Mouse (Mus musculus): ENCODE results near the gene Col19a1. TPM values are rescaled to one million over a fixed set of nuclear protein-coding genes. Genes with fewer than 3 reads are reported as not detected.

The Col19a1 gene
- polyA plus RNA-seq, 1 experiment from 2014 or later = not detected

DNA sequence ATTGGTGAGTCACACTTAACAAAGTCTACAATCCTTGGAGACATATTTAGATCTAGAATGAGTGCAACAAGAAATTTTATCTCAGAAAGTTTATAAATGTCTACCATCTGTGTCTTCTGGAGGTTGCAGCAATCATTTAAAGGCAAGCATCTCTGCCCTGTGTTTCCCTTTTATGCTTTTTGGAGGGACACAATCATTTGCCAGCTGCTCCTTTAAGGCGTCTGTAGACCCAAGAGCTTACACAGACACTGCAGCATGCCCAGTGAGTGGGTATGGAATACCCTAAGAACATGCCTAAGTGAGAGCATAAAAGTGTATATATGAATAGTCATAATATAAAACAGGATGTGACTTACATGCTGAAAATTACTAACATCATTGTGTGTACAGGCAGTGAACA, 357.7 kb downstream of the Col19a1 start:
- H3K4me1 ChIP-seq (ENCODE audit: control insufficient read depth, insufficient read depth, low read length) = 0 out of 2 replicates have a peak, but pooled peaks cover 5% of the 10 kb centered on the region
- 87% methylated on average over 1 of the region's 1 CpGs for WGBS
- no peaks in the 10 kb centered on the region for H3K9me3 ChIP-seq (ENCODE audit: control insufficient read depth, low read length)
- no peak for ATAC-seq (ENCODE audit: low FRiP score, low TSS enrichment)
- no peak overlapping the region for H3K27ac ChIP-seq (ENCODE audit: low read depth, low read length)
- no peak overlapping the region for H3K4me3 ChIP-seq (ENCODE audit: low read length)
- no peak overlapping the region for H3K9ac ChIP-seq (ENCODE audit: low read depth, low read length)
- H3K27me3 ChIP-seq (ENCODE audit: control insufficient read depth, insufficient read depth, low read length) = no peaks in the 10 kb centered on the region
- H3K36me3 ChIP-seq (ENCODE audit: control insufficient read depth, insufficient read depth, low read length) = no peaks in the 10 kb centered on the region
- H3K4me2 ChIP-seq (replicated peaks; ENCODE audit: low read depth, low read length) = no peak overlapping the region

DNA sequence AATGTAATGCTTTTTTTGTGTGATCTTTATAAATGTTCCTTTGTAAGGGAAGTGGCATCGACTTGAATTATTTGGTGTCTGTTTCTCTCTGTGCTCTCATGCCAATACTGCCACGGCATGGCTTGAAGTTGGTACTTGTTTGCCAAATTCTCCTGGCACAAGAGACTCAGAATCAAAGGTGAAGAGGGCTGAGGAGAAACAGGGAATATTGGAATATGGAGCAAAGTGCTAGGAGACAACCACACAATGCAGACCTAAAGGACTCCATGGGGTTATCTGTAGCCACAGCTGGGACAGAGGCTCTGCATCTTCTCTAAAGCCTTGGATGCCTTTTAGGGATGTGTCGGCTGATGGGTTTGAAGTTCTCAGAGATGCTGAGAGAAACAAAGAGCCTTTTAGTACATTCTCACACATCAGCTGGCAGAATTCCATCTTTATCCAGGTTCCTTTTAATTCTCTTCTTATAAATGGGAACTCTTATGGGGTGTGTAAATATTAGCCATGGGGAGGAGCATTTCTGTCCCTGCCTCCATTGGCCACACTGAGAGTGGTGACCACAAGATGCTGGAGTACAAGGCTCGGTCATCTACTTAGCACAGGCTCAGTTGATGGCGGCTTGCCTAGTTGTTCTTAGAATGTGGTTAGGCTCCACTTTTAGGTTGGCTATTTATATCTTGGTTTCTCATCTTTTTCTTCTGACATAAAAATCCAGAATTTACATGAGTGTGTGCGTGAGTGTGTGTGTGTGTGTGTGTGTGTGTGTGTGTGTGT, 360.1 kb downstream of the Col19a1 start:
- H3K36me3 ChIP-seq (ENCODE audit: control insufficient read depth, insufficient read depth, low read length) = no peaks in the 10 kb centered on the region
- H3K9ac ChIP-seq (ENCODE audit: low read depth, low read length) = no peak overlapping the region
- H3K27me3 ChIP-seq (ENCODE audit: control insufficient read depth, insufficient read depth, low read length) = no peaks in the 10 kb centered on the region
- H3K4me2 ChIP-seq (replicated peaks; ENCODE audit: low read depth, low read length) = no peak overlapping the region
- no peak overlapping the region for H3K4me3 ChIP-seq (ENCODE audit: low read length)
- ATAC-seq (ENCODE audit: low FRiP score, low TSS enrichment) = no peak
- H3K9me3 ChIP-seq (ENCODE audit: control insufficient read depth, low read length) = no peaks in the 10 kb centered on the region
- 0 out of 2 replicates have a peak, but pooled peaks cover 5% of the 10 kb centered on the region for H3K4me1 ChIP-seq (ENCODE audit: control insufficient read depth, insufficient read depth, low read length)
- H3K27ac ChIP-seq (ENCODE audit: low read depth, low read length) = no peak overlapping the region
- WGBS = 96% methylated on average over 6 of the region's 6 CpGs

DNA sequence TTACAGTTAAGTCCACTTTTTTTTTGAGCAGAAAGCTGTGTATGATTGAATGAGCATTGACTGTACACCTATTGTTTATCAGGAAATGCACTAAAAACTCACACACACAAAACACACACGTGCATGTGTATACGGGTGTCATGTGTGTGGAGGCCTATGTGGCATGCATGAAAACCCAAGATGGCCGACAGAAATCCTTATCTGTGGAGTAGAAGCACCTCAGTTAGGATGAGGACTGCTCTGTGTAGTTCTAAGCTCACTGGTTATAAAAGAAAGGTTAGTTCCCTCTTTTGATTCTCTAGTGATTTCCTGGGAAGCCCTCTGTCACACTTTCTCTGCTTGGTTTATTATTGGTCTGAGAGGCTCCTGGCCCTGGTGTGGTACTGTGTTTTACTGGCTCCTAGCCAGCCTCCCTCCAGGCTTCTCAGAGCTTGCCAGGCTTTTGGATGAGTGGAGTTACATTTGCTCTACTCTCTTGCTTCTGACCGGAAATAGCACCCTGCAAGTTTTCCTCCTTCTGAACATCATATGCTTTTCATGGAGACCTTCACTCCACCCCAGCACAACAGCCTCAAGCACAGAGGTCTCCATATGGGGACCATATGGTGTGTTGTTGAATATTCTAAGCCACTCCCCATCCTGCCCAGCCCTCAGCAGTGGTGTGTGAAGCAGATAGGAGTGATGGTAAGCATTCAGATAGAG, 361.3 kb downstream of the Col19a1 start:
- no peak overlapping the region for H3K27ac ChIP-seq (ENCODE audit: low read depth, low read length)
- no peak for ATAC-seq (ENCODE audit: low FRiP score, low TSS enrichment)
- no peaks in the 10 kb centered on the region for H3K27me3 ChIP-seq (ENCODE audit: control insufficient read depth, insufficient read depth, low read length)
- 88% methylated on average over 4 of the region's 4 CpGs for WGBS
- H3K36me3 ChIP-seq (ENCODE audit: control insufficient read depth, insufficient read depth, low read length) = no peaks in the 10 kb centered on the region
- no peaks in the 10 kb centered on the region for H3K9me3 ChIP-seq (ENCODE audit: control insufficient read depth, low read length)
- H3K4me2 ChIP-seq (replicated peaks; ENCODE audit: low read depth, low read length) = no peak overlapping the region
- 0 out of 2 replicates have a peak, but pooled peaks cover 5% of the 10 kb centered on the region for H3K4me1 ChIP-seq (ENCODE audit: control insufficient read depth, insufficient read depth, low read length)
- H3K9ac ChIP-seq (ENCODE audit: low read depth, low read length) = no peak overlapping the region
- no peak overlapping the region for H3K4me3 ChIP-seq (ENCODE audit: low read length)

DNA sequence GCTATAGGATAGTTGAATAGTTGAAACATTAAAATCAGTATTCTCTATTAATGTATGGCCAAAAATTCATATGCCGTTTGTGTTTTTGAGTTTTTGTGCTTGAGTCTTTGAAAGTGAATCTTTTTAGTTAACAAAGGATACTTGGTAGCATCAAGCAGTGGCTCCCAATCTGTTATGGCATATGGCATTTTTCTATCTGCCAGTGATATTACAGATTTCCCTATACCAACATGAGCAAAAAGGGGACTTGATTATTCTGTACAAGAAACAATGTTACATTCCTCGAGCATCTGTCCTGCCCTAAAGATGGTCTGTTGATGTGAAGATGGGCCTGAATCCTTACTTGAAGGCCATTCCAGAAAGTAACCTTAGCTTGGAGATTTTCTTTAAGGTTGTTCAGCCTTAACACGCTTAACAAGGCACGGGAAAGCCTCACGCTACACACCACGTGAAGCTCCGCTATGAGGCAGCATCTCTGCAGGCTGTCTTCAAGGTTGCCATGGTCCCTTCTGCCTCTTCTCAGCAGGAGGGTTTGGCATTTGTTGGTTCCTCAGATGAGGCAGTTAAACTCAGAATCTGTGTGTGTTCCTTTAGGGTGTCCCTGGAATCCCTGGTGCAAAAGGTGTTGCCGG, 364.2 kb downstream of the Col19a1 start:
- no peaks in the 10 kb centered on the region for H3K4me1 ChIP-seq (ENCODE audit: control insufficient read depth, insufficient read depth, low read length)
- H3K4me3 ChIP-seq (ENCODE audit: low read length) = no peak overlapping the region
- H3K4me2 ChIP-seq (replicated peaks; ENCODE audit: low read depth, low read length) = no peak overlapping the region
- ATAC-seq (ENCODE audit: low FRiP score, low TSS enrichment) = no peak
- no peaks in the 10 kb centered on the region for H3K9me3 ChIP-seq (ENCODE audit: control insufficient read depth, low read length)
- no peaks in the 10 kb centered on the region for H3K27me3 ChIP-seq (ENCODE audit: control insufficient read depth, insufficient read depth, low read length)
- H3K9ac ChIP-seq (ENCODE audit: low read depth, low read length) = no peak overlapping the region
- H3K27ac ChIP-seq (ENCODE audit: low read depth, low read length) = no peak overlapping the region
- no peaks in the 10 kb centered on the region for H3K36me3 ChIP-seq (ENCODE audit: control insufficient read depth, insufficient read depth, low read length)
- WGBS = 88% methylated on average over 8 of the region's 8 CpGs

DNA sequence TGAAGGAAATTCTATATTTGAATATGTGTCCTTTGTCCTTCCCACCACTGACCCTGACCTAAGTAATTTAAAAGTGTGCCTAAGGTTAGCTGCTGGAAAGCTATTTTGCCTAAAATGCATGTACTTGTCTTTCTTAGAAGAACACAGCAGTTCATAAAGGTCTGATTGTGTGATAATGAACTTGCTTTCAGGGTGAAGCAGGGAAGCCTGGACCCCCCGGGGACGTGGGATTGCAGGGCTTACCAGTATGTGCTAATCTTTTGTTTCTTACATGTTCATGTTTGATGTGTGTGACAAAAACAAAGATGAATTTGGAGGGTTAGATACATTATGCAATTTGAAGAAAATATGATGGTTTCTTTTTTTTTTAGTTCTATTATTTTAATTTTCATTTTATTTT, 365.0 kb downstream of the Col19a1 start:
- Histone ChIP-seq H3K27ac (ENCODE audit: low read depth, low read length) (no peak overlapping the region), H3K9me3 (ENCODE audit: control insufficient read depth, low read length) (no peaks in the 10 kb centered on the region), H3K4me1 (ENCODE audit: control insufficient read depth, insufficient read depth, low read length) (no peaks in the 10 kb centered on the region), H3K4me3 (ENCODE audit: low read length) (no peak overlapping the region), H3K9ac (ENCODE audit: low read depth, low read length) (no peak overlapping the region), H3K36me3 (ENCODE audit: control insufficient read depth, insufficient read depth, low read length) (no peaks in the 10 kb centered on the region), H3K4me2 (replicated peaks; ENCODE audit: low read depth, low read length) (no peak overlapping the region), H3K27me3 (ENCODE audit: control insufficient read depth, insufficient read depth, low read length) (no peaks in the 10 kb centered on the region)
- 93% methylated on average over 2 of the region's 2 CpGs for WGBS
- no peak for ATAC-seq (ENCODE audit: low FRiP score, low TSS enrichment)

DNA sequence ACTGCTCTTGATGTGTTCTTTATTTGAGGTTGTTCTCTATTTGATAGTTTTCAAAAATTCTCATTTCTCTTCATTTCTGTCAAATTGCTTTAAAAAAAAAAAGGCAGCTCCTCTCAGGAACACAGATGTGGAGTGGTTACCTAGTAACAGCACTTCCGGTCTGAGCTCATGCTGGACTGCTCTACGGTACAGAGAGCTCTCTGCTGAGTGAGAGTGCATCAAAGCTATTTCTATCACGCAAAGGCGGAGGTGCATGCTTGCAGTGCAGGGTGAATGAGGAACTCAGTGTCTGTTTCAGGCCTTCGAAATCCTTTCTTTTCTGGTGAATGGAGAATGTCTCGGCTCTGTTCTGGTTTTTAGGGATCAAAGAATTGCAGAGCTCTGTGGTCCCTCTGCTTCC, 368.2 kb downstream of the Col19a1 start:
- WGBS = 65% methylated on average over 6 of the region's 6 CpGs
- H3K27ac ChIP-seq (ENCODE audit: low read depth, low read length) = no peak overlapping the region
- no peak overlapping the region for H3K4me2 ChIP-seq (replicated peaks; ENCODE audit: low read depth, low read length)
- no peaks in the 10 kb centered on the region for H3K27me3 ChIP-seq (ENCODE audit: control insufficient read depth, insufficient read depth, low read length)
- ATAC-seq (ENCODE audit: low FRiP score, low TSS enrichment) = no peak
- H3K4me1 ChIP-seq (ENCODE audit: control insufficient read depth, insufficient read depth, low read length) = no peaks in the 10 kb centered on the region
- no peak overlapping the region for H3K4me3 ChIP-seq (ENCODE audit: low read length)
- H3K9ac ChIP-seq (ENCODE audit: low read depth, low read length) = no peak overlapping the region
- H3K9me3 ChIP-seq (ENCODE audit: control insufficient read depth, low read length) = no peaks in the 10 kb centered on the region
- H3K36me3 ChIP-seq (ENCODE audit: control insufficient read depth, insufficient read depth, low read length) = no peaks in the 10 kb centered on the region

Other genes with a start within 250 kb of the Col19a1 start
- gene Lmbrd1, start 91.2 kb upstream of the Col19a1 start, polyA plus RNA-seq (2014; fragmentation: Nextera tagmentation; extraction: Ambion mirVana) = 22.4 and 26.8 TPM in 2 replicates

Data from kidney, embryonic 14.5 days (tissue).